Mouse (Mus musculus) activated CD4-positive, CD25-positive, alpha-beta regulatory T cell, adult 4 months (primary cell): ENCODE measurements at regions not wholly inside any gene's neighbourhood (a gene's known extent, or its start where the extent isn't known, plus 50 kb on each side); places are given as distances from the start of the nearest gene placed in this dataset.
"Not testable (repeated sequence)": the region's sequence is repeated elsewhere in the genome, so short reads cannot be mapped to it uniquely, and the experiment has no call there.

Experiments used
- ATAC-seq: one replicate; pipeline ENCODE4 v1.8.0; 2017

GRCm38 (mm10) chr9:3116311-3116710, 79.6 kb downstream of the Gm10715 start:
- not testable (repeated sequence) for ATAC-seq

GRCm38 (mm10) chr9:3161181-3161580, 124.5 kb downstream of the Gm10715 start:
- ATAC-seq: no peak

- no peak for ATAC-seq
Measured at GRCm38 (mm10) chr9:3184343-3184742, 147.7 kb downstream of the Gm10715 start.

- ATAC-seq: no peak
Measured at GRCm38 (mm10) chr9:3199151-3200018, 135.6 kb upstream of the Alkbh8 start.

- ATAC-seq: not testable (repeated sequence)
Measured at GRCm38 (mm10) chr9:3200019-3200347, 135.0 kb upstream of the Alkbh8 start.

GRCm38 (mm10) chr9:3208120-3208519, 126.8 kb upstream of the Alkbh8 start:
- ATAC-seq: not testable (repeated sequence)

- peak; percentile 100 for ATAC-seq
Measured at GRCm38 (mm10) chr9:3258396-3259300, 76.3 kb upstream of the Alkbh8 start.

GRCm38 (mm10) chr9:3260181-3260580, 74.8 kb upstream of the Alkbh8 start:
- no peak for ATAC-seq

- no peak for ATAC-seq
Measured at GRCm38 (mm10) chr9:3260860-3261259, 74.1 kb upstream of the Alkbh8 start.

- no peak for ATAC-seq
Measured at GRCm38 (mm10) chr9:3264467-3264866, 70.5 kb upstream of the Alkbh8 start.

- not testable (repeated sequence) for ATAC-seq
Measured at GRCm38 (mm10) chr9:3280496-3280895, 54.4 kb upstream of the Alkbh8 start.

GRCm38 (mm10) chr9:3281906-3282305, 53.0 kb upstream of the Alkbh8 start:
- not testable (repeated sequence) for ATAC-seq

- ATAC-seq: not testable (repeated sequence)
Measured at GRCm38 (mm10) chr9:3283381-3283780, 51.6 kb upstream of the Alkbh8 start.
